Mouse (Mus musculus): ENCODE results near the gene Ces2a. TPM values are rescaled to one million over a fixed set of nuclear protein-coding genes. Genes with fewer than 3 reads are reported as not detected.

The Ces2a gene
- polyA plus RNA-seq, 1 experiment from 2014 or later, result not detected

Small RNA genes lying within 50 kb of the gene (microRNA-seq; reads per million reads assigned to microRNA genes)
- gene Gm44328, result not detected

Other genes with a start within 250 kb of the Ces2a start
- gene Terb1, start 224.1 kb upstream of the Ces2a start, polyA plus RNA-seq (2014; fragmentation: Nextera tagmentation; extraction: Ambion mirVana), result 0.24 and 0.30 TPM in 2 replicates
- 138 and 142 TPM in 2 replicates for gene Nae1, start 199.4 kb upstream of the Ces2a start, polyA plus RNA-seq (2014; fragmentation: Nextera tagmentation; extraction: Ambion mirVana)
- gene Car7, start 199.3 kb upstream of the Ces2a start, polyA plus RNA-seq (2014; fragmentation: Nextera tagmentation; extraction: Ambion mirVana), result 0.57 and 0.61 TPM in 2 replicates
- gene Pdp2, start 142.6 kb upstream of the Ces2a start, polyA plus RNA-seq (2014; fragmentation: Nextera tagmentation; extraction: Ambion mirVana), result 16.7 and 19.0 TPM in 2 replicates
- not detected in 2 replicates for gene Cdh16, start 109.6 kb upstream of the Ces2a start, polyA plus RNA-seq (2014; fragmentation: Nextera tagmentation; extraction: Ambion mirVana)
- gene Rrad, start 102.7 kb upstream of the Ces2a start, polyA plus RNA-seq (2014; fragmentation: Nextera tagmentation; extraction: Ambion mirVana), result 6.5 and 7.6 TPM in 2 replicates
- gene Ciao2b, start 92.0 kb upstream of the Ces2a start, polyA plus RNA-seq (2014; fragmentation: Nextera tagmentation; extraction: Ambion mirVana), result 89.8 and 99.1 TPM in 2 replicates
- gene Ces2b, start 97.6 kb downstream of the Ces2a start, polyA plus RNA-seq (2014; fragmentation: Nextera tagmentation; extraction: Ambion mirVana), result 0.13 and 0.20 TPM in 2 replicates
- gene Ces2c, start 113.1 kb downstream of the Ces2a start, polyA plus RNA-seq (2014; fragmentation: Nextera tagmentation; extraction: Ambion mirVana), result not detected in 2 replicates
- gene Ces2e, start 192.3 kb downstream of the Ces2a start, polyA plus RNA-seq (2014; fragmentation: Nextera tagmentation; extraction: Ambion mirVana), result not detected in 2 replicates
- not detected in 2 replicates for gene Ces2f, start 213.4 kb downstream of the Ces2a start, polyA plus RNA-seq (2014; fragmentation: Nextera tagmentation; extraction: Ambion mirVana)
- gene Ces2g, start 227.7 kb downstream of the Ces2a start, polyA plus RNA-seq (2014; fragmentation: Nextera tagmentation; extraction: Ambion mirVana), result not detected in 2 replicates

Data from limb, embryonic 11.5 days (tissue).